Mouse (Mus musculus) liver, embryonic 14.5 days (tissue): ENCODE results near the gene Aldh5a1. TPM values are rescaled to one million over a fixed set of nuclear protein-coding genes. Genes with fewer than 3 reads are reported as not detected.
A peak's percentile ranks its signal among the peaks of the same experiment; 100 is the strongest.

Source experiments
- ATAC-seq: fragments of 200-750 bp; cut with Nextera tagmentation; 2 replicates; pipeline ENCODE4 v1.8.0; 2017; ENCODE audit warnings: moderate number of reproducible peaks, mild to moderate bottlenecking, moderate library complexity; ENCODE audit not compliant: insufficient read depth
- DNase-seq, 3 experiments: peaks; one replicate each; pipeline ENCODE4 v3.0.0-alpha.2; 2012 to 2013; ENCODE audit warnings: low read depth in 3 of 3, low spot score in 3 of 3
- H3K27ac ChIP-seq: fragments of 300-500 bp; sonication (generic); 2 replicates; pipeline ENCODE4 v1.5.1; 2014; ENCODE audit warnings: moderate library complexity, mild to moderate bottlenecking, control low read depth, inconsistent platforms
- H3K27me3 ChIP-seq: fragments of 300-500 bp; sonication (generic); 2 replicates; pipeline ENCODE4 v1.6.1; 2014; ENCODE audit warnings: mild to moderate bottlenecking, low read length, moderate library complexity; ENCODE audit not compliant: control insufficient read depth, insufficient read depth
- H3K36me3 ChIP-seq: fragments of 300-500 bp; sonication (generic); replicated peaks from 2 replicates; pipeline ENCODE4 v1.6.1; 2014; ENCODE audit warnings: low read depth; ENCODE audit not compliant: control insufficient read depth, insufficient read depth
- H3K4me1 ChIP-seq, 2 experiments: fragments of 200-500 bp in 1 of 2; fragments of 300-500 bp in 1 of 2; sonication (generic) in 1 of 2; replicated peaks; 2 replicates each; pipeline ENCODE4 v1.6.1; 2012 to 2014; ENCODE audit warnings: antibody characterized with exemption in 1 of 2, inconsistent platforms in 1 of 2, low read length in 1 of 2; ENCODE audit not compliant: control insufficient read depth in 2 of 2, insufficient read depth in 2 of 2
- H3K4me2 ChIP-seq: fragments of 300-500 bp; sonication (generic); 2 replicates; pipeline ENCODE4 v1.6.1; 2014; ENCODE audit warnings: low read depth, mild to moderate bottlenecking, control low read depth, moderate library complexity
- H3K4me3 ChIP-seq, 2 experiments: fragments of 200-500 bp in 1 of 2; fragments of 300-500 bp in 1 of 2; sonication (generic) in 1 of 2; 2 replicates each; pipeline ENCODE4 v1.5.1; 2012 to 2014; ENCODE audit warnings: low read depth in 2 of 2, low read length in 2 of 2, mild to moderate bottlenecking in 2 of 2, control low read depth in 1 of 2, inconsistent platforms in 1 of 2, moderate library complexity in 1 of 2; ENCODE audit not compliant: insufficient read depth in 1 of 2
- H3K9ac ChIP-seq: fragments of 300-500 bp; sonication (generic); replicated peaks from 2 replicates; pipeline ENCODE4 v1.6.1; 2014; ENCODE audit warnings: mild to moderate bottlenecking, control low read depth, moderate library complexity
- H3K9me3 ChIP-seq: fragments of 300-500 bp; sonication (generic); 2 replicates; pipeline ENCODE4 v1.6.1; 2016; ENCODE audit warnings: low read length, mixed read lengths; ENCODE audit not compliant: control insufficient read depth
- CTCF ChIP-seq: IDR thresholded peaks from 2 replicates; pipeline ENCODE4 v1.5.1; 2016; ENCODE audit warnings: antibody characterized with exemption, low read depth, control low read depth
- EP300 ChIP-seq: IDR thresholded peaks from 2 replicates; pipeline ENCODE4 v1.6.1; 2016; ENCODE audit warnings: antibody characterized with exemption, low read depth
- WGBS: fragments of 180-500 bp; shearing (Covaris S2); extraction: QIAGEN DNeasy Blood & Tissue Kit; methylation state at CpG from one replicate; pipeline ENCODE4 v1.1.7; 2014; ENCODE audit not compliant: insufficient replicate concordance; 5-methylcytosine and 5-hydroxymethylcytosine counted together
- polyA plus RNA-seq, 2 experiments: library from polyadenylated mRNA; depleted of rRNA in 1 of 2; stranded (reverse) in 1 of 2; unstranded in 1 of 2; fragments of >200 nt; fragmentation: Nextera tagmentation in 1 of 2; extraction: Ambion mirVana in 1 of 2; gene quantifications; 2 replicates each; pipeline versions ENCODE4 v1.2.1 to v1.2.3; 2012 to 2014

The Aldh5a1 gene
- polyA plus RNA-seq, 2 experiments, result 2.1 to 3.1 TPM

DNA sequence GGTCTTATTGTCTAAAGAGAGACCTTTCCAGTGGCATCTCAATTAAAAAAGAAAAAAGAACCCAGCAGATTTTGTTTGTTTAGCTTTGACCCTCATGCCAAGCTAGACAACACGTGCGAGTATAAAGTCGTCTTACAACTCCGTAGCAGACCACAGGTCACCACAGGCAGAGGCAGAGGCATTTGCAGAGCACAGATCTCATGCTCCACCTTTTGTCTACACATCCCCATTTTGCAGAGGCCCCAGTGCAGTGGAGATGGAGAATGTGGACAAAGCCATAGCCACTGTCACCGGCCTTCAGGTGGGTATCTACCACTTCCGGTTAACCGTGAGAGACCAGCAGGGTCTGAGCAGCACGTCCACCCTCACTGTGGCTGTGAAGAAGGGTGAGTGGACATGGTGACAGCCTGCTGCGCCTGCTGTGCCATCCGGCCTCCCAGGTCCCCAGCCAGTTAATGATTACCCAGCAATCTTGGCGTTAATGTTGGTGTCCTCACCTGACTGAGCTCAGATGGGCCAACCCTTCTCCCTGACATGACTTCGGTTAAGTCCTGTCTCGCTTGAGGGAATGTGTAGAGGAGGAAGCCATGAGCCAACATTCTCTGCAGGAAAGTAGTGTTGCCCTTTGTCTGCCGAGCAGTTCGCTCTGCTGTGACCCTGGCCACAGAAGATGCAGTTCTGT lies 58.0 kb downstream of the Aldh5a1 start:
- no peaks in the 10 kb centered on the region for H3K27me3 ChIP-seq
- no peak for TF ChIP-seq EP300
- no peak for TF ChIP-seq CTCF
- H3K4me2 ChIP-seq, result no peak overlapping the region
- 0 out of 4 replicates have a peak, but pooled peaks cover 0 to 4% of the 10 kb centered on the region in 2 experiments for H3K4me1 ChIP-seq
- DNase-seq (peak in 2 of 3 experiments; percentile 9 to 12), ATAC-seq (peak; percentile 48; the same call in 1 of the 2 replicates)
- H3K27ac ChIP-seq, result no peak overlapping the region
- H3K4me3 ChIP-seq, result no peak overlapping the region
- H3K9me3 ChIP-seq, result no peaks in the 10 kb centered on the region
- no peaks in the 10 kb centered on the region for H3K36me3 ChIP-seq
- 62% methylated on average over 15 of the region's 15 CpGs for WGBS
- no peak overlapping the region for H3K9ac ChIP-seq

DNA sequence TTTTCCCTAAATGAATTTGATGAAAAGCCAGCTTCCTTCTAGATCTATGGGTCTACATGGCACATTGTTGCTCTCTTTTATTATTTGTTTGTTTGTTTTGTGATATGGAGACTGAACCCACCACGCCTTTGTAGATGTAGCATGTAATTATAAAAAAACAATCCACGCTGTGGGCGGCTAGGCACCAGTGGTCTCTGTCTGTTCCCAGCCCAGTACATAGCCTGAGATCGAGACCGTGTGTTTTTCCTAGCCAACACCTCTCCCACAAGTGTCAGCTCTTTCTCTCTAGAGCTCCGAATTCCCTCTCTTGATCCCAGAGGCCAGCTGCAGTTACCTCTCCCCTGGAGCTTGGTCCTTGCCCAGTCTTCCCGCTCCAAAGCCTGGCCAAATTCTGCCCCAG lies 69.2 kb downstream of the Aldh5a1 start:
- DNase-seq, result no peak
- 68% methylated on average over 7 of the region's 7 CpGs for WGBS
- H3K36me3 ChIP-seq, result no peaks in the 10 kb centered on the region
- H3K4me1 ChIP-seq, result peaks cover 0 to 2% of the 10 kb centered on the region in 2 experiments; a peak in 2 of 4 replicates
- no peak for TF ChIP-seq CTCF
- TF ChIP-seq EP300, result no peak
- no peak overlapping the region for H3K27ac ChIP-seq
- no peaks in the 10 kb centered on the region for H3K9me3 ChIP-seq
- H3K9ac ChIP-seq, result no peak overlapping the region
- ATAC-seq, result no peak
- H3K4me3 ChIP-seq, result no peak overlapping the region
- no peaks in the 10 kb centered on the region for H3K27me3 ChIP-seq
- no peak overlapping the region for H3K4me2 ChIP-seq

DNA sequence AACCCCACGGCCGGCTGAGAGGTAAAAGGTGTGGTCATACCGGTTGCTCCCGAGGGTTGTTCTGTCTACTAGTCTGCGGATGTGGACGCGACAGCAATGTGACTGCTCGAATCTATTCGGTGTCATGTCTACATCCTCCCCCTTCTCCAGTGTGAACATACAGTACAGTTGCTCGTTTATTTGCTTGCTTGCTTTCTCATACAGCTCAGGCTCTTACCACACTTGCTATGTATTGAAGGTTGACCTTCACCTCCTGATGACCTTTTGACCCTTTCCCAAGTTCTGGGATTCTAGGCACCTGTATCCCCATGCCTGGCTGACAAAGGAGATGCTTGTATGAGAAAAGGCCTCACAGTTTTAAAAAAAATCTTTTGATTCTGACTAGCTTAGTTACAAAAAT lies 69.7 kb downstream of the Aldh5a1 start:
- WGBS, result 77% methylated on average over 10 of the region's 10 CpGs
- H3K36me3 ChIP-seq, result no peaks in the 10 kb centered on the region
- H3K4me3 ChIP-seq, result no peak overlapping the region
- no peak overlapping the region for H3K4me2 ChIP-seq
- H3K4me1 ChIP-seq, result peaks cover 0 to 2% of the 10 kb centered on the region in 2 experiments; a peak in 2 of 4 replicates
- H3K9ac ChIP-seq, result no peak overlapping the region
- H3K27me3 ChIP-seq, result no peaks in the 10 kb centered on the region
- no peak for ATAC-seq
- H3K27ac ChIP-seq, result no peak overlapping the region
- DNase-seq, result no peak
- no peak for TF ChIP-seq EP300
- no peak for TF ChIP-seq CTCF
- H3K9me3 ChIP-seq, result no peaks in the 10 kb centered on the region

DNA sequence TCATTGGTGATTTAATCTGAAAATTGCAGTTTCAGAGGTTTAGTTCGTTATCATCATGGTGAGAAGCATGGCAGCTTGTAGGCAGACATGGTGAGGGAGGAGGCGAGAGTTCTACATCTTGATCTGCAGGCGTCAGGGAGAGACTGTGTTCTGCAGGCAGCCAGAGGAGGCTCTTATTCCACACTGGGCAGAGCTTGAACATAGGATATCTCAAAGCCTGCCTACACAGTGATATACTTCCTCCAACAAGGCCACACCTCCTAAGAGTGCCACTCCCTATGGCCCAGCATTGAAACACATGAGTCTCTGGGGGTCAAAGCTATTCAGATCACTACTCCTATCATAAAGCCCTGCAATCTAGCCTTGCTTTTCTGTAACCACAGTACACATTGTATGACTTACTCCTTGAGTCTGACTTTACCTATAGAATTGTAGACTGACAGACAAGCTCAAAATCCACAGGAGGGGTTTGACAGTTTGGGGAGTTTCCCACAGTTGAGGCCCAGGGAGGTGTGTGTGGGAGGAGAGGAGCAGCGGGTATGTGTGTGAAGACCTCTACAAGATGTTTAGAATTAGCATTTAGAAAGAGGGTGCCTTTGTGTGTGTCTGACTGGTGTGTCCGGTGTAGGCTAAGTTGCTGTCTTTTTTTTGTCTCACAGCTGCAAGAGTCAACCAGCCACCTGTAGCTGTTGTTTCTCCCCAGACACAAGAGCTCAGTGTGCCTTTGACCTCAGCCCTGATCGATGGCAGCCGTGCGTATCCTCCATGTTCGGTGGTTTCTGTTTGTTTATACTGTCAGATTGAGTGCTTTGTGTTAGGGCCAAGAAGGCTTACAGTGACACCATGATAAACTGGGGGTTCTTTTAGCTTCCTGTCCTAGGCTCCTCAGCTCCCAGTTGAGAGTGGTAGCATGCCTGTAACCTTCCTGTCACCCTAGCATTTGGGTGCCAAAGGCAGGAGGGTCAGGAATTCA lies 70.7 kb downstream of the Aldh5a1 start:
- peaks cover 0 to 2% of the 10 kb centered on the region in 2 experiments; a peak in 2 of 4 replicates for H3K4me1 ChIP-seq
- no peak overlapping the region for H3K9ac ChIP-seq
- no peaks in the 10 kb centered on the region for H3K9me3 ChIP-seq
- H3K4me3 ChIP-seq, result no peak overlapping the region
- ATAC-seq, result no peak
- DNase-seq, result no peak
- H3K36me3 ChIP-seq, result no peaks in the 10 kb centered on the region
- no peak overlapping the region for H3K4me2 ChIP-seq
- H3K27me3 ChIP-seq, result no peaks in the 10 kb centered on the region
- TF ChIP-seq EP300, result no peak
- TF ChIP-seq CTCF, result no peak
- WGBS, result 54% methylated on average over 9 of the region's 9 CpGs
- no peak overlapping the region for H3K27ac ChIP-seq

DNA sequence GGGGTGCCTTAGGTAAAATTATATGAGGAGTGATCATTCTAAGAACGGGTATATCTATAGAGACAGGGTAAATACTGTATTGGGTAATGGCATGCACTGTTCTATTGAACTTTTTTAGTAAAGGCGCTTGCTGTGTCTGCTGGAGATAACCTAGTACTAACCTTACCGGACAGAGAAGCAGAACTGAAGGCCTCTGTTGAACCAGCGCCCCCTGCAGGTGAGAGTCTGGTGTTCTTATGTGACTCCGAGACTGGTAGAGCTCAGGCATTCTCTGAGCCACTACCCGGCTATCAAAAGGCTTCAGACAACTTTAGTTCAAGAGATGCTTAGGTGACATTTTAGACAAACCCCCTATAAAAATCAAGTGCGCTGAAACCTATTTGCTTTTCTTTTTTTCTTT lies 74.9 kb downstream of the Aldh5a1 start:
- peak; percentile 69 for TF ChIP-seq CTCF
- TF ChIP-seq EP300, result no peak
- peak; percentile 34 to 51 (median 43) for DNase-seq
- no peak overlapping the region for H3K9ac ChIP-seq
- no peaks in the 10 kb centered on the region for H3K36me3 ChIP-seq
- H3K4me2 ChIP-seq, result no peak overlapping the region
- no peak overlapping the region for H3K4me3 ChIP-seq
- H3K4me1 ChIP-seq, result peaks cover 0 to 2% of the 10 kb centered on the region in 2 experiments; a peak in 2 of 4 replicates
- no peak for ATAC-seq
- no peaks in the 10 kb centered on the region for H3K9me3 ChIP-seq
- H3K27ac ChIP-seq, result no peak overlapping the region
- 40% methylated on average over 7 of the region's 7 CpGs for WGBS
- no peaks in the 10 kb centered on the region for H3K27me3 ChIP-seq
